In the genomic region with DNA sequence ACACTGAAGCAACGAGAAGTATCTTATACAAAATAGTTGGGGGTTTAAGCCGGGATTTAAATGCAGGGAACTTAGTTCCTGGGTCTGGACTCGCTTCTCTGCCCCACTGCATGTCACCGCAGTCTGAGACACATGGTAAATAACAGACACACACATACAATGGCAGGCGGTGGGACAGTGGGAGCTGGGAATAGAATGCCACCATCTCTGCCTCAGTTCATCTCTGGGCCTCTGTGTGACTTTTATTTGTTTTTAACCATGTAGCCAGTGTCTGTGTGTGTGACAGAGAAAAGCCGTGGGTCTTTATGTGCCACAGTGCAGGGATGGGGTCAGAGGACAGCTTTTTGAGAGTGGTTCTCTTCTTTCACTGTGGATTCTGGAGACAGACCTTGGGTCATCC, we compare ENCODE assay signal across 18 mouse cellular contexts.
DNase-seq lines count a peak whose midpoint lies in the region; ATAC-seq and TF ChIP-seq lines count a peak whose summit lies in the region.
"Had no signal": no experiment of that assay in that cellular context is flagged by ENCODE, and none has a peak within 500 bp of the region (broad histone marks: within the 10 kb centered on the region; RNA-seq: fewer than 3 reads in every experiment).

No protein-coding gene starts in this region.

- peaks cover 5% of the 10 kb centered on the region for H3K4me1 ChIP-seq in heart, adult 2 months (ENCODE audit: control insufficient read depth, insufficient read depth, low read length)
- peaks cover 13% of the 10 kb centered on the region; the same call in 1 of the 2 replicates for H3K4me1 ChIP-seq in kidney, embryonic 16.5 days (ENCODE audit: insufficient read depth, low read length)
- peaks cover 5% of the 10 kb centered on the region; the same call in 1 of the 2 replicates for H3K4me1 ChIP-seq in intestine, embryonic 15.5 days (replicated peaks)
- H3K4me1 ChIP-seq in stomach, embryonic 14.5 days (ENCODE audit: control insufficient read depth, insufficient read depth, low read length), result peaks cover 4% of the 10 kb centered on the region; the same call in 1 of the 2 replicates

- peak overlapping the region; percentile 40 for H3K27ac ChIP-seq in heart, adult 2 months
- H3K27ac ChIP-seq in kidney, embryonic 16.5 days (ENCODE audit: low read length), result peak overlapping the region; percentile 10; the same call in 1 of the 2 replicates
- H3K27ac ChIP-seq in intestine, embryonic 15.5 days, result peak overlapping the region; percentile 49
- peak overlapping the region; percentile 90 for H3K27ac ChIP-seq in stomach, embryonic 14.5 days (ENCODE audit: low read length)
- H3K27ac ChIP-seq: limb, embryonic 13.5 days; liver, embryonic 13.5 days; midbrain, embryonic 13.5 days; neural tube, embryonic 13.5 days had no signal

- no peak overlapping the region for H3K4me3 ChIP-seq in heart, adult 2 months
- no peak overlapping the region for H3K4me3 ChIP-seq in kidney, embryonic 16.5 days (ENCODE audit: low read length)
- no peak overlapping the region for H3K4me3 ChIP-seq in intestine, embryonic 15.5 days (replicated peaks)
- no peak overlapping the region for H3K4me3 ChIP-seq in stomach, embryonic 14.5 days (ENCODE audit: low read depth, low read length)
- H3K4me3 ChIP-seq: limb, embryonic 13.5 days; liver, embryonic 13.5 days; midbrain, embryonic 13.5 days; neural tube, embryonic 13.5 days had no signal

- no peaks in the 10 kb centered on the region for H3K79me2 ChIP-seq in heart, adult 2 months (replicated peaks; ENCODE audit: control insufficient read depth, insufficient read depth, low read length)

- 72% methylated on average over 6 of the region's 6 CpGs for WGBS in heart, adult 2 months
- 73% methylated on average over 6 of the region's 6 CpGs for WGBS in kidney, embryonic 16.5 days
- 53% methylated on average over 6 of the region's 6 CpGs for WGBS in intestine, embryonic 15.5 days
- 61% methylated on average over 6 of the region's 6 CpGs for WGBS in stomach, embryonic 14.5 days

- H3K27me3 ChIP-seq in heart, adult 2 months (ENCODE audit: control insufficient read depth, insufficient read depth, low read length), result no peaks in the 10 kb centered on the region
- no peaks in the 10 kb centered on the region for H3K27me3 ChIP-seq in kidney, embryonic 16.5 days (ENCODE audit: insufficient read depth, low read length)
- no peaks in the 10 kb centered on the region for H3K27me3 ChIP-seq in intestine, embryonic 15.5 days (replicated peaks)
- H3K27me3 ChIP-seq in stomach, embryonic 14.5 days (ENCODE audit: control insufficient read depth, insufficient read depth, low read length), result no peaks in the 10 kb centered on the region
- H3K27me3 ChIP-seq: limb, embryonic 13.5 days; liver, embryonic 13.5 days; midbrain, embryonic 13.5 days; neural tube, embryonic 13.5 days had no signal

- no peak for ATAC-seq in kidney, embryonic 16.5 days (ENCODE audit: low FRiP score, low TSS enrichment)
- no peak for ATAC-seq in intestine, embryonic 15.5 days
- no peak for ATAC-seq in stomach, embryonic 14.5 days (ENCODE audit: insufficient number of reproducible peaks, insufficient read depth, low FRiP score, low read depth)
- ATAC-seq: forebrain, embryonic 14.5 days; lung, postnatal 0 days; midbrain, embryonic 13.5 days had no signal

- no peak for TF ChIP-seq POLR2A in heart, adult 2 months (IDR thresholded peaks at IDR 0.05; ENCODE audit: insufficient read depth, low read depth, low read length)

- intact Hi-C loops in heart, adult 2 months (cut with DNase I), result loop anchor here (5.0 kb wide), 2 partner anchors 98 to 188 kb away; no protein-coding TSS in a partner anchor
- intact Hi-C loops in heart, postnatal 25 days (cut with DNase I), result loop anchor here (5.0 kb wide), 1 partner anchor 48 kb away; no protein-coding TSS in a partner anchor

- TF ChIP-seq EP300 in heart, adult 2 months (IDR thresholded peaks at IDR 0.05; ENCODE audit: insufficient read depth, low read depth, low read length), result no peak

- no peaks in the 10 kb centered on the region for H3K9me3 ChIP-seq in kidney, embryonic 16.5 days (ENCODE audit: low read length)
- no peaks in the 10 kb centered on the region for H3K9me3 ChIP-seq in intestine, embryonic 15.5 days
- H3K9me3 ChIP-seq in stomach, embryonic 14.5 days (ENCODE audit: control insufficient read depth, low read depth, low read length), result no peaks in the 10 kb centered on the region
- H3K9me3 ChIP-seq: limb, embryonic 13.5 days; liver, embryonic 13.5 days; midbrain, embryonic 13.5 days; neural tube, embryonic 13.5 days had no signal

- peaks cover 16% of the 10 kb centered on the region for H3K36me3 ChIP-seq in heart, adult 2 months (ENCODE audit: control insufficient read depth, insufficient read depth, low read length)
- H3K36me3 ChIP-seq in kidney, embryonic 16.5 days (ENCODE audit: insufficient read depth, low read length), result peaks cover 4% of the 10 kb centered on the region; the same call in 1 of the 2 replicates
- H3K36me3 ChIP-seq in intestine, embryonic 15.5 days, result no peaks in the 10 kb centered on the region
- no peaks in the 10 kb centered on the region; the same call in 1 of the 2 replicates for H3K36me3 ChIP-seq in stomach, embryonic 14.5 days (ENCODE audit: control insufficient read depth, insufficient read depth, low read length)
- H3K36me3 ChIP-seq: liver, embryonic 13.5 days; midbrain, embryonic 13.5 days; neural tube, embryonic 13.5 days had no signal

- H3K9ac ChIP-seq in heart, adult 2 months (ENCODE audit: low read depth, low read length), result no peak overlapping the region
- no peak overlapping the region for H3K9ac ChIP-seq in kidney, embryonic 16.5 days (replicated peaks; ENCODE audit: low read length)
- H3K9ac ChIP-seq in intestine, embryonic 15.5 days, result no peak overlapping the region
- H3K9ac ChIP-seq in stomach, embryonic 14.5 days (replicated peaks; ENCODE audit: low read depth, low read length), result no peak overlapping the region
- H3K9ac ChIP-seq: limb, embryonic 13.5 days; liver, embryonic 13.5 days; midbrain, embryonic 13.5 days; neural tube, embryonic 13.5 days had no signal

- H3K4me2 ChIP-seq in kidney, embryonic 16.5 days (replicated peaks; ENCODE audit: low read depth, low read length), result no peak overlapping the region
- H3K4me2 ChIP-seq in intestine, embryonic 15.5 days (replicated peaks), result no peak overlapping the region
- H3K4me2 ChIP-seq in stomach, embryonic 14.5 days (replicated peaks; ENCODE audit: low read depth, low read length), result no peak overlapping the region
- H3K4me2 ChIP-seq: limb, embryonic 13.5 days; liver, embryonic 13.5 days; midbrain, embryonic 13.5 days; neural tube, embryonic 13.5 days had no signal

- no peak for TF ChIP-seq CTCF in heart, adult 2 months (IDR thresholded peaks at IDR 0.05)

- DNase-seq in heart, adult 2 months, result no peak
- no peak for DNase-seq in heart, postnatal 25 days (ENCODE audit: low spot score)
- no peak for DNase-seq in kidney, postnatal 36 days
- no peak for DNase-seq in retina, postnatal 1 day
- DNase-seq: adrenal gland, postnatal 36 days; cerebellum, adult 18-20 months; cerebellum, postnatal 36 days; liver, embryonic 13.5 days; spleen, adult 18-20 months; thymus, postnatal 36 days had no signal

Comparison
In these comparisons a context has a peak if more than half of its experiments do, and no peak if none do; other contexts are left out.
1. H3K27ac ChIP-seq: peak in every context shown above with its lines; median percentile 90 in stomach, embryonic 14.5 days; 49 in intestine, embryonic 15.5 days; 40 in heart, adult 2 months; 10 in kidney, embryonic 16.5 days.